Mouse (Mus musculus): Measurements from ENCODE around the gene Nle1. TPM values are rescaled to one million over a fixed set of nuclear protein-coding genes. Genes with fewer than 3 reads are reported as not detected.

The Nle1 gene
- 17.9 TPM for polyA plus RNA-seq (2017; shearing (Covaris generic))

DNA sequence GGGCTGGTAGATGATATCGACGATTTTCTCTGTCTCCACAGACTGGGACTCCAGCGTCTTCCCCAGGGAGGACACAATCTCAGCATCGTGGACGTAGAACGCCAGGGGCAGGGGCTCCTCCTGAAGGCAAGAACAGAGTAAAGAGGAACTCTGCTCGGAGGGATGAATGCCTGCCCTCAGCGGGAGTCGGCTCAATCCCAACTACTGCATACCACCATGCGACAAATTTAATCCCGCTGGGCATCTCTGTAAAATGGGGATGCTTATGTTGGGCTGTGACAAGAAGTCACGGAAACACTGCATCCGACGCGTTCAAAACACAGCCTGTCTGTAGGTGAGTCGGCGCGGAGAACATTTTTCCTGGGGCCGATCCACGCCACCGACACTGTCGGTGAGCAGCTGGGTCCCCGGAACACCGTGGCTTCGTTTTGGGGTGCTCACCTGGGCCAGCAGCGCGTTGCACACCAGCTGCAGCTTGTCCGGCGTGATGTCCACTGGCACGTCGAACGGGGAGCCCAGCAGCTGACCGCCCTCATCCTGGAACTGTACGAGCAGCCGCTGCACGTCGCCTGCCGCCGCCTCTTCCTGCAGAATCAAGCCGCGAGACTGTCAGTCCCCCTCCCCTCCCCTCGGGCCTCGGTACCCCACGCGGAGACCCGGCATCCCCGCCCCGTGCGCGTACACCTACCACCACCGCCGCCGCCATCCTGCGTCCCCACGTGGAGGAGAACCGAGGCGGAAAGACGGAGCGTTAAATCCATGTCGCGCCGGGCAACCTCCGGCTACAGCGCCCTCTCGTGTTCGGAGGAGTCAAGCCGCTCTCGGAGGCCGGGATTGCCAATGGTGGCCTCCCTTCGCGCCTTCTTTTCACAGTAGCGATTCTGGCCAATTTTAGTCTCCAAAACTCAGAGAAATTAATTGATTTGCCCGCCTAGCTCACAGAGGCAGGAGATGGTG is at the start of gene Nle1:
Nle1 (minus strand) TSS at position 761 of the 957 bp plus-strand sequence.

GRCm38 (mm10) chr11:82950736-82951481 is 42.7 kb upstream of the Nle1 start, which contains the start of gene Slfn5:
Slfn5 (plus strand) TSS chr11:82951349.

DNA sequence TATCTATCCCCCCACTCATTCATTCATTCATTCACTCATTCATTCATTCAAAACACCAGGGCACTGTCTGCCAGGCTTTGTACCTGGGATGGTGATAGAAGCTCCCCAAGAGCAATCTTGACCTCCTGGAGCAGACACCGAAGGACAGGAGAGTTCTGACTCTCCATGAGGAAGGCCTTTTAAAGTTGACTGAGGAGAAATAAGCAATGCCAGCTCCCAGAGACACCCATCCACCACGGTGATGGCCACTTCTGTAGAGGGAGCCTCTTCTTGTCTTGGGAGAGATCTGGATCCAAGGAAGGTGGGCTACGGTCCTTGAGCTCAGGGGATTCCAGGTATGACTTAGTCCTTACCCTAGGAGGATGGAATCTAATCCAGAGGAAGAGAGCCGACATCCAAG is 2.0 kb upstream of the Nle1 start, which contains the start of gene Unc45b:
Unc45b (plus strand) TSS at position 301 of the 400 bp plus-strand sequence.

DNA sequence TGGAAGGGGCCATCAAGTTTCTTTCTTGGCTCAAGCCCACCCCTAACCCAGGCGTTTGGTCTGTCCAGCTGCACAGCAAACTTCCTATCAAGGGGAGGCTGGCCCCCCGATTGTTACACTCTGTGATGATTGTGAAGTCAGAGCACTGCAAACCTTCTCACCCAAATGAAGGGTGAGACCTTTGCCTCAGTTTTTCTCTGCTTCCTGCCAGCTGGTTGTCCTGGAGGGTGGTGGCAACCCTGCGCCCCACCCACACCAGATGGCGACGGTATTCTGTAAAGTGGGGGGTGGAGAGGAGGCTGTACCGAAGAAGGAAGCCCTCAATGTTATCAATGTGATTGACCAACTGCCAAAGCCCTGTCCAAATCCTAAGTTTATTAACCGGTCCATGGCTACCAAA is 16.3 kb downstream of the Nle1 start, which contains the start of gene Fndc8:
Fndc8 (plus strand) TSS at position 189 of the 400 bp plus-strand sequence.

GRCm38 (mm10) chr11:82890342-82890762 is 17.9 kb downstream of the Nle1 start, which contains the start of gene Rad51d:
Rad51d (minus strand) TSS chr11:82890614.

DNA sequence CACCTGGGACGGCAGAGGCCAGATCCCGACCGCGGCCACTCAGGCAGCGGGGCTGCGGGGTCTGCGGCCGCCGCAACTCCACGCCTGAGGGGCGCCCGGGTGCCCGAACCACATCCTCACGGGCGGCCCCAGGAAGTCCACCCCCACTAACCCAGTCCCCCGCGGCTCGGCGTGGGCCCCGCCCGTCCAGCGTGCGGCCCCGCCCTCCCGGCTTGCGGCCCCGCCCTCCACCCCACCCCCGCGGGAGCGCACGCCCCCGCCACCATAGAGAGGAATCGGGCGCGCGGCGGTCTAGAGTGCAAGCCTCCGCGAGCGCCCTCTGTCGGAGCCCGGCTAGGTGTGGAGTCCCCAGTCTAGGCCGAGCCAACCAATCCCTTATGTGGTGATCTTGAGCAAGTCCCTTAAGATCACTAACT is 37.2 kb downstream of the Nle1 start, which contains the start of gene Rffl:
Rffl (minus strand) TSS at position 180 of the 416 bp plus-strand sequence.

Other genes with a start within 250 kb of the Nle1 start
- gene Cct6b, start 144.1 kb downstream of the Nle1 start, polyA plus RNA-seq (2017; shearing (Covaris generic)) = 0.48 TPM
- gene Zfp830, start 144.1 kb downstream of the Nle1 start, polyA plus RNA-seq (2017; shearing (Covaris generic)) = 39.4 TPM
- gene Lig3, start 127.3 kb downstream of the Nle1 start, polyA plus RNA-seq (2017; shearing (Covaris generic)) = 25.0 TPM
- 22.8 TPM for gene Rffl, start 37.2 kb downstream of the Nle1 start, polyA plus RNA-seq (2017; shearing (Covaris generic))
- gene Rad51d, start 17.8 kb downstream of the Nle1 start, polyA plus RNA-seq (2017; shearing (Covaris generic)) = 11.7 TPM
- 0.34 TPM for gene Fndc8, start 16.3 kb downstream of the Nle1 start, polyA plus RNA-seq (2017; shearing (Covaris generic))
- gene Unc45b, start 2.1 kb upstream of the Nle1 start, polyA plus RNA-seq (2017; shearing (Covaris generic)) = 0.18 TPM
- gene Slfn5, start 42.9 kb upstream of the Nle1 start, polyA plus RNA-seq (2017; shearing (Covaris generic)) = 10.5 TPM
- gene Slfn9, start 83.4 kb upstream of the Nle1 start, polyA plus RNA-seq (2017; shearing (Covaris generic)) = 2.9 TPM
- gene Slfn8, start 112.4 kb upstream of the Nle1 start, polyA plus RNA-seq (2017; shearing (Covaris generic)) = 31.4 TPM
- gene Slfn2, start 156.7 kb upstream of the Nle1 start, polyA plus RNA-seq (2017; shearing (Covaris generic)) = 878 TPM
- 104 TPM for gene Slfn1, start 208.4 kb upstream of the Nle1 start, polyA plus RNA-seq (2017; shearing (Covaris generic))

All from effector memory CD4-positive, alpha-beta T cell, adult 7 months (primary cell).